Comparison of ENCODE assay signal across 23 mouse cellular contexts in genomic region chr14:62192814-62193213, GRCm38 (mm10).
DNase-seq lines count a peak whose midpoint lies in the region; ATAC-seq lines count a peak whose summit lies in the region.
"Had no signal": no experiment of that assay in that cellular context is flagged by ENCODE, and none has a peak within 500 bp of the region (broad histone marks: within the 10 kb centered on the region; RNA-seq: fewer than 3 reads in every experiment).

No protein-coding gene starts in this region.

- H3K4me1 ChIP-seq in hindbrain, embryonic 10.5 days (replicated peaks), result peaks cover 22% of the 10 kb centered on the region
- H3K4me1 ChIP-seq in hindbrain, embryonic 16.5 days (ENCODE audit: control insufficient read depth, insufficient read depth, low read depth, low read length), result no peaks in the 10 kb centered on the region
- H3K4me1 ChIP-seq in neural tube, embryonic 11.5 days (ENCODE audit: control insufficient read depth, insufficient read depth, low read length), result peaks cover 4% of the 10 kb centered on the region; the same call in 1 of the 2 replicates
- H3K4me1 ChIP-seq in embryonic facial prominence, embryonic 14.5 days (ENCODE audit: control insufficient read depth, insufficient read depth, low read length), result peaks cover 22% of the 10 kb centered on the region; the same call in 1 of the 2 replicates
- peaks cover 19% of the 10 kb centered on the region for H3K4me1 ChIP-seq in limb, embryonic 15.5 days
- no peaks in the 10 kb centered on the region; the same call in 1 of the 2 replicates for H3K4me1 ChIP-seq in forebrain, embryonic 11.5 days (replicated peaks; ENCODE audit: control insufficient read depth, insufficient read depth, low read length)

- DNase-seq in hindbrain, embryonic 10.5 days (ENCODE audit: low spot score), result no peak
- peak; percentile 37 for DNase-seq in neural tube, embryonic 11.5 days (ENCODE audit: low spot score)
- no peak for DNase-seq in neural tube, embryonic 10.5 days (ENCODE audit: extremely low spot score, low spot score)
- DNase-seq in embryonic facial prominence, embryonic 14.5 days (ENCODE audit: low spot score), result peak; percentile 58
- DNase-seq in thymus, adult 18-20 months, result no peak
- no peak for DNase-seq in forebrain, embryonic 11.5 days (ENCODE audit: low spot score)
- DNase-seq: adrenal gland, postnatal 25 days; cerebellum, adult 18-20 months; cerebellum, postnatal 10 days; forebrain, postnatal 0 days; heart, postnatal 10 days; kidney, adult 8-10 months; layer of hippocampus, adult 9-11 months had no signal

- H3K36me3 ChIP-seq in hindbrain, embryonic 10.5 days, result no peaks in the 10 kb centered on the region
- H3K36me3 ChIP-seq in hindbrain, embryonic 16.5 days (ENCODE audit: control insufficient read depth, insufficient read depth, low read length), result no peaks in the 10 kb centered on the region
- H3K36me3 ChIP-seq in neural tube, embryonic 11.5 days (ENCODE audit: control insufficient read depth, insufficient read depth, low read length), result no peaks in the 10 kb centered on the region
- H3K36me3 ChIP-seq in embryonic facial prominence, embryonic 14.5 days (ENCODE audit: control insufficient read depth, insufficient read depth, low read length), result no peaks in the 10 kb centered on the region
- no peaks in the 10 kb centered on the region for H3K36me3 ChIP-seq in limb, embryonic 15.5 days
- H3K36me3 ChIP-seq in forebrain, embryonic 11.5 days (ENCODE audit: control insufficient read depth, insufficient read depth, low read length), result no peaks in the 10 kb centered on the region
- H3K36me3 ChIP-seq: forebrain, embryonic 12.5 days; heart, embryonic 13.5 days; midbrain, embryonic 13.5 days; neural tube, embryonic 12.5 days had no signal

- peak overlapping the region; percentile 17 for H3K27ac ChIP-seq in hindbrain, embryonic 10.5 days
- no peak overlapping the region for H3K27ac ChIP-seq in hindbrain, embryonic 16.5 days (ENCODE audit: low read depth, low read length)
- H3K27ac ChIP-seq in neural tube, embryonic 11.5 days (ENCODE audit: low read depth, low read length), result no peak overlapping the region
- H3K27ac ChIP-seq in embryonic facial prominence, embryonic 14.5 days (replicated peaks; ENCODE audit: low read depth, low read length), result peak overlapping the region; percentile 36; the same call in 1 of the 2 replicates
- H3K27ac ChIP-seq in limb, embryonic 15.5 days, result peak overlapping the region; percentile 62
- no peak overlapping the region for H3K27ac ChIP-seq in forebrain, embryonic 11.5 days (ENCODE audit: low read depth, low read length)
- H3K27ac ChIP-seq: forebrain, embryonic 12.5 days; heart, embryonic 13.5 days; hindbrain, postnatal 0 days; kidney, postnatal 0 days; midbrain, embryonic 13.5 days; neural tube, embryonic 12.5 days had no signal

- H3K4me2 ChIP-seq in hindbrain, embryonic 16.5 days (ENCODE audit: low read length), result no peak overlapping the region
- H3K4me2 ChIP-seq in neural tube, embryonic 11.5 days (ENCODE audit: low read depth), result no peak overlapping the region
- H3K4me2 ChIP-seq in embryonic facial prominence, embryonic 14.5 days (ENCODE audit: low read depth, low read length), result no peak overlapping the region
- no peak overlapping the region for H3K4me2 ChIP-seq in limb, embryonic 15.5 days
- no peak overlapping the region for H3K4me2 ChIP-seq in forebrain, embryonic 11.5 days (ENCODE audit: low read depth, low read length, severe bottlenecking)
- H3K4me2 ChIP-seq: forebrain, embryonic 12.5 days; heart, embryonic 13.5 days; midbrain, embryonic 13.5 days; neural tube, embryonic 12.5 days had no signal

- H3K9ac ChIP-seq in hindbrain, embryonic 16.5 days (ENCODE audit: low read depth, low read length), result no peak overlapping the region
- H3K9ac ChIP-seq in neural tube, embryonic 11.5 days (ENCODE audit: low read length), result no peak overlapping the region
- no peak overlapping the region for H3K9ac ChIP-seq in embryonic facial prominence, embryonic 14.5 days (ENCODE audit: low read depth, low read length)
- no peak overlapping the region for H3K9ac ChIP-seq in limb, embryonic 15.5 days
- no peak overlapping the region for H3K9ac ChIP-seq in forebrain, embryonic 11.5 days (ENCODE audit: low read length)
- H3K9ac ChIP-seq: forebrain, embryonic 12.5 days; forebrain, postnatal 0 days; heart, embryonic 13.5 days; midbrain, embryonic 13.5 days; neural tube, embryonic 12.5 days had no signal

- ATAC-seq in hindbrain, embryonic 16.5 days, result no peak
- ATAC-seq in neural tube, embryonic 11.5 days (ENCODE audit: insufficient read depth, low FRiP score, low TSS enrichment), result no peak
- ATAC-seq in embryonic facial prominence, embryonic 14.5 days (ENCODE audit: low read depth), result peak; percentile 44; the same call in 1 of the 2 replicates
- no peak for ATAC-seq in limb, embryonic 15.5 days (ENCODE audit: insufficient number of reproducible peaks, low FRiP score, low TSS enrichment, low read depth)
- ATAC-seq in forebrain, embryonic 11.5 days (replicated peaks; ENCODE audit: low FRiP score), result no peak
- ATAC-seq: forebrain, postnatal 0 days; hindbrain, postnatal 0 days; intestine, embryonic 16.5 days; midbrain, embryonic 13.5 days had no signal

- H3K9me3 ChIP-seq in hindbrain, embryonic 10.5 days, result no peaks in the 10 kb centered on the region
- no peaks in the 10 kb centered on the region for H3K9me3 ChIP-seq in hindbrain, embryonic 16.5 days (ENCODE audit: control insufficient read depth, low read length)
- no peaks in the 10 kb centered on the region for H3K9me3 ChIP-seq in neural tube, embryonic 11.5 days (ENCODE audit: control insufficient read depth, low read length)
- H3K9me3 ChIP-seq in embryonic facial prominence, embryonic 14.5 days (ENCODE audit: control insufficient read depth, low read length), result no peaks in the 10 kb centered on the region
- no peaks in the 10 kb centered on the region for H3K9me3 ChIP-seq in limb, embryonic 15.5 days
- no peaks in the 10 kb centered on the region for H3K9me3 ChIP-seq in forebrain, embryonic 11.5 days (ENCODE audit: control insufficient read depth, low read length)
- H3K9me3 ChIP-seq: forebrain, embryonic 12.5 days; heart, embryonic 13.5 days; midbrain, embryonic 13.5 days; neural tube, embryonic 12.5 days had no signal

- H3K27me3 ChIP-seq in hindbrain, embryonic 10.5 days (ENCODE audit: insufficient read depth, poor library complexity, severe bottlenecking), result no peaks in the 10 kb centered on the region
- H3K27me3 ChIP-seq in hindbrain, embryonic 16.5 days (replicated peaks; ENCODE audit: control insufficient read depth, insufficient read depth, low read length), result no peaks in the 10 kb centered on the region
- no peaks in the 10 kb centered on the region for H3K27me3 ChIP-seq in neural tube, embryonic 11.5 days (ENCODE audit: control insufficient read depth, insufficient read depth, low read length)
- no peaks in the 10 kb centered on the region for H3K27me3 ChIP-seq in embryonic facial prominence, embryonic 14.5 days (replicated peaks; ENCODE audit: control insufficient read depth, insufficient read depth, low read length)
- H3K27me3 ChIP-seq in limb, embryonic 15.5 days, result no peaks in the 10 kb centered on the region
- no peaks in the 10 kb centered on the region for H3K27me3 ChIP-seq in forebrain, embryonic 11.5 days (ENCODE audit: control insufficient read depth, insufficient read depth, low read length)
- H3K27me3 ChIP-seq: forebrain, embryonic 12.5 days; heart, embryonic 13.5 days; midbrain, embryonic 13.5 days; neural tube, embryonic 12.5 days had no signal

- 53% methylated on average over 8 of the region's 8 CpGs for WGBS in hindbrain, embryonic 10.5 days
- WGBS in hindbrain, embryonic 16.5 days, result 34% methylated on average over 8 of the region's 8 CpGs
- WGBS in neural tube, embryonic 11.5 days, result 46% methylated on average over 8 of the region's 8 CpGs
- 38% methylated on average over 8 of the region's 8 CpGs for WGBS in embryonic facial prominence, embryonic 14.5 days
- WGBS in limb, embryonic 15.5 days, result 55% methylated on average over 8 of the region's 8 CpGs
- WGBS in forebrain, embryonic 11.5 days, result 63% methylated on average over 8 of the region's 8 CpGs

- H3K4me3 ChIP-seq in hindbrain, embryonic 10.5 days, result no peak overlapping the region
- no peak overlapping the region for H3K4me3 ChIP-seq in hindbrain, embryonic 16.5 days (ENCODE audit: low read length)
- H3K4me3 ChIP-seq in neural tube, embryonic 11.5 days (ENCODE audit: low read depth, low read length), result no peak overlapping the region
- no peak overlapping the region for H3K4me3 ChIP-seq in embryonic facial prominence, embryonic 14.5 days (ENCODE audit: low read depth, low read length)
- H3K4me3 ChIP-seq in limb, embryonic 15.5 days, result no peak overlapping the region
- no peak overlapping the region for H3K4me3 ChIP-seq in forebrain, embryonic 11.5 days (ENCODE audit: low read depth, low read length)
- H3K4me3 ChIP-seq: erythroblast, embryonic 14.5 days; forebrain, embryonic 12.5 days; heart, embryonic 13.5 days; midbrain, embryonic 13.5 days; neural tube, embryonic 12.5 days had no signal

Comparison
In these comparisons a context has a peak if more than half of its experiments do, and no peak if none do; other contexts are left out.
1. DNase-seq: peak in neural tube, embryonic 11.5 days (single experiment) and embryonic facial prominence, embryonic 14.5 days (single experiment); none in hindbrain, embryonic 10.5 days (single experiment), neural tube, embryonic 10.5 days (single experiment), thymus, adult 18-20 months (0 of 2) and forebrain, embryonic 11.5 days (single experiment).
2. H3K27ac ChIP-seq: peak in hindbrain, embryonic 10.5 days (single experiment), embryonic facial prominence, embryonic 14.5 days (single experiment) and limb, embryonic 15.5 days (single experiment); none in hindbrain, embryonic 16.5 days (single experiment), neural tube, embryonic 11.5 days (single experiment) and forebrain, embryonic 11.5 days (single experiment).